Mouse (Mus musculus) E14TG2a.4 (cell line): Measurements from ENCODE around the gene Rdh11.

Experiments
- CTCF ChIP-seq: conservative IDR thresholded peaks from 2 replicates; pipeline ENCODE4 v1.5.1; 2014; ENCODE audit warnings: low read length
- NANOG ChIP-seq: IDR thresholded peaks from 2 replicates; pipeline ENCODE4 v1.6.1; 2014; ENCODE audit warnings: borderline replicate concordance, low read length, mixed read lengths

DNA sequence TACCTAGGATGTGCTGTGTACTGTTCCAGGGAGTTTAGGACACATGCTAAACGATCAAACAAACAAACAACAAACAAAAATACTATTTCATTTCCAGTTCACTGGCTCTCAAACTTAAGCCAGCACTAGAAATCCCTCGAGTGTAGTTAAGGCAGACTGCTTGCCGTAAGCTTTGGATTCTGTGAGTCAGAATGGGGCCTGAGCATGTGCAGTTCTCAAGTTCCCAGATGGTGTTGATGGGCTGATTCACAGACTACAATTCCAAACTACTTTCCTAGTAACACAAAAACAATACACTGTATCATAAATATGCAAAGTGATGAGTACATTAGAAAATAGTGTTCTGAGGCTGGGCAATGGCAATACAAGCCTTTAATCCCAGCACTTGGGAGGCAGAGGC is 21.7 kb downstream of the Rdh11 start:
- TF ChIP-seq CTCF (no peak), NANOG (no peak)
